21 mouse cellular contexts compared by ENCODE assay signal in the genomic region with DNA sequence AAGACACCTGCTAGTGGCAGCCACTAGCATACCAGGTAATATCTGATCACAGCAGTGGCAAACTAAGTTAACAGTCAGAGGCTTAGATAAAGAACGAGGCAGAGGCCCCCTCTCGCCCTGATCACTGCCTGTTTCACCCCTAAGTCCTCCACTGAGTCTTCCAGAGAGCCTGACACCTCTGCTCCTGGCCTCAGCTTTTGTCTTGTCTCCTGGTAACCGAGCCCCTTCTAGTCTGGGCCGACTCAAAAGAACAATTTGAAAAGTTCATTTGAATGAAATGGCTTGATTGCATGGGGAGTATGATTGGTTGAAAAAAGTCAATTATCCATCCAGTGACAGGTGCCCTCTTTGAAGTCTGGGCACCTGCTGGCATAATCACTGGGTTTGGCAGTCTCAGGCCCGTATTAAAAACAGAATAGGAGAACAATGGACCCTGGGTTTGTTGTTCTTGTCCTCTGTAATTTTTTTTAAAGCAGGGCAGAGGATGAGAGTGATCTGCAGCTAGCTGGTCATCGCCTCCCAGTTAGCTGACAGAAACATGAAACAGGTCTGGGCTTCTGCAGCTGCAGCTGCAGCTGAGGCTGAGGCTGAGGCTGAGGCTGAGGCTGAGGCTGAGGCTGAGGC.
DNase-seq lines count a peak whose midpoint lies in the region; ATAC-seq and TF ChIP-seq lines count a peak whose summit lies in the region.
"Had no signal": no experiment of that assay in that cellular context is flagged by ENCODE, and none has a peak within 500 bp of the region (broad histone marks: within the 10 kb centered on the region; RNA-seq: fewer than 3 reads in every experiment).

No protein-coding gene starts in this region.

- no peak overlapping the region for H3K9ac ChIP-seq in midbrain, embryonic 13.5 days (replicated peaks)
- H3K9ac ChIP-seq in midbrain, postnatal 0 days (replicated peaks; ENCODE audit: low read length, poor library complexity, severe bottlenecking): no peak overlapping the region
- no peak overlapping the region for H3K9ac ChIP-seq in embryonic facial prominence, embryonic 14.5 days (ENCODE audit: low read depth, low read length)
- no peak overlapping the region for H3K9ac ChIP-seq in forebrain, embryonic 15.5 days (replicated peaks)
- H3K9ac ChIP-seq: embryonic facial prominence, embryonic 12.5 days; heart, embryonic 15.5 days; limb, embryonic 12.5 days; liver, embryonic 13.5 days; lung, embryonic 15.5 days had no signal

- H3K36me3 ChIP-seq in midbrain, embryonic 13.5 days: no peaks in the 10 kb centered on the region
- H3K36me3 ChIP-seq in midbrain, postnatal 0 days (ENCODE audit: insufficient read depth, low read length): no peaks in the 10 kb centered on the region
- no peaks in the 10 kb centered on the region for H3K36me3 ChIP-seq in embryonic facial prominence, embryonic 14.5 days (ENCODE audit: control insufficient read depth, insufficient read depth, low read length)
- H3K36me3 ChIP-seq in forebrain, embryonic 15.5 days: no peaks in the 10 kb centered on the region
- H3K36me3 ChIP-seq: embryonic facial prominence, embryonic 12.5 days; heart, embryonic 15.5 days; limb, embryonic 12.5 days; liver, embryonic 13.5 days; lung, embryonic 15.5 days had no signal

- H3K4me2 ChIP-seq in midbrain, embryonic 13.5 days (replicated peaks): no peak overlapping the region
- H3K4me2 ChIP-seq in midbrain, postnatal 0 days (ENCODE audit: low read depth, low read length, poor library complexity, severe bottlenecking): no peak overlapping the region
- H3K4me2 ChIP-seq in embryonic facial prominence, embryonic 14.5 days (ENCODE audit: low read depth, low read length): no peak overlapping the region
- H3K4me2 ChIP-seq in forebrain, embryonic 15.5 days (replicated peaks): no peak overlapping the region
- H3K4me2 ChIP-seq: embryonic facial prominence, embryonic 12.5 days; heart, embryonic 15.5 days; limb, embryonic 12.5 days; liver, embryonic 13.5 days; lung, embryonic 15.5 days had no signal

- TF ChIP-seq CTCF in midbrain, postnatal 0 days (IDR thresholded peaks at IDR 0.05): no peak

- ATAC-seq in midbrain, embryonic 13.5 days: 0 out of 2 replicates have a peak, but pooled peaks have one; percentile 37
- no peak for ATAC-seq in midbrain, postnatal 0 days (ENCODE audit: low FRiP score)
- ATAC-seq in embryonic facial prominence, embryonic 14.5 days (ENCODE audit: low read depth): peak; percentile 30; the same call in 1 of the 2 replicates
- 0 out of 2 replicates have a peak, but pooled peaks have one; percentile 41 for ATAC-seq in forebrain, embryonic 15.5 days (replicated peaks)
- ATAC-seq: inflammation-experienced regulatory T-cells, adult 6 months had no signal

- no peaks in the 10 kb centered on the region for H3K27me3 ChIP-seq in midbrain, embryonic 13.5 days
- H3K27me3 ChIP-seq in midbrain, postnatal 0 days (ENCODE audit: insufficient read depth, low read length): no peaks in the 10 kb centered on the region
- no peaks in the 10 kb centered on the region for H3K27me3 ChIP-seq in embryonic facial prominence, embryonic 14.5 days (replicated peaks; ENCODE audit: control insufficient read depth, insufficient read depth, low read length)
- no peaks in the 10 kb centered on the region for H3K27me3 ChIP-seq in forebrain, embryonic 15.5 days
- H3K27me3 ChIP-seq: embryonic facial prominence, embryonic 12.5 days; heart, embryonic 15.5 days; limb, embryonic 12.5 days; liver, embryonic 13.5 days; lung, embryonic 15.5 days had no signal

- WGBS in midbrain, embryonic 13.5 days: 3% methylated on average over 6 of the region's 6 CpGs
- WGBS in midbrain, postnatal 0 days: 14% methylated on average over 6 of the region's 6 CpGs
- 25% methylated on average over 6 of the region's 6 CpGs for WGBS in embryonic facial prominence, embryonic 14.5 days
- 5% methylated on average over 6 of the region's 6 CpGs for WGBS in forebrain, embryonic 15.5 days

- peaks cover 14% of the 10 kb centered on the region for H3K4me1 ChIP-seq in midbrain, embryonic 13.5 days (replicated peaks)
- H3K4me1 ChIP-seq in midbrain, postnatal 0 days (ENCODE audit: insufficient read depth, low read length): no peaks in the 10 kb centered on the region
- H3K4me1 ChIP-seq in embryonic facial prominence, embryonic 14.5 days (ENCODE audit: control insufficient read depth, insufficient read depth, low read length): 0 out of 2 replicates have a peak, but pooled peaks cover 4% of the 10 kb centered on the region
- peaks cover 12% of the 10 kb centered on the region for H3K4me1 ChIP-seq in forebrain, embryonic 15.5 days
- H3K4me1 ChIP-seq: heart, embryonic 15.5 days; liver, embryonic 13.5 days; lung, embryonic 15.5 days had no signal

- H3K27ac ChIP-seq in midbrain, embryonic 13.5 days: no peak overlapping the region
- H3K27ac ChIP-seq in midbrain, postnatal 0 days (ENCODE audit: low read depth, low read length): no peak overlapping the region
- H3K27ac ChIP-seq in embryonic facial prominence, embryonic 14.5 days (replicated peaks; ENCODE audit: low read depth, low read length): no peak overlapping the region
- H3K27ac ChIP-seq in forebrain, embryonic 15.5 days (replicated peaks): no peak overlapping the region; the same call in 1 of the 2 replicates
- H3K27ac ChIP-seq: embryonic facial prominence, embryonic 12.5 days; heart, embryonic 15.5 days; left cerebral cortex, adult 2 months; limb, embryonic 12.5 days; liver, embryonic 13.5 days; lung, embryonic 15.5 days; stomach, postnatal 0 days had no signal

- no peak overlapping the region for H3K4me3 ChIP-seq in midbrain, embryonic 13.5 days (replicated peaks)
- H3K4me3 ChIP-seq in midbrain, postnatal 0 days (ENCODE audit: low read depth, low read length): no peak overlapping the region
- no peak overlapping the region for H3K4me3 ChIP-seq in embryonic facial prominence, embryonic 14.5 days (ENCODE audit: low read depth, low read length)
- no peak overlapping the region for H3K4me3 ChIP-seq in forebrain, embryonic 15.5 days
- H3K4me3 ChIP-seq: embryonic facial prominence, embryonic 12.5 days; heart, embryonic 15.5 days; left cerebral cortex, adult 2 months; limb, embryonic 12.5 days; liver, embryonic 13.5 days; lung, embryonic 15.5 days had no signal

- H3K9me3 ChIP-seq in midbrain, embryonic 13.5 days: no peaks in the 10 kb centered on the region
- H3K9me3 ChIP-seq in midbrain, postnatal 0 days (ENCODE audit: low read length): no peaks in the 10 kb centered on the region
- no peaks in the 10 kb centered on the region for H3K9me3 ChIP-seq in embryonic facial prominence, embryonic 14.5 days (ENCODE audit: control insufficient read depth, low read length)
- no peaks in the 10 kb centered on the region for H3K9me3 ChIP-seq in forebrain, embryonic 15.5 days
- H3K9me3 ChIP-seq: embryonic facial prominence, embryonic 12.5 days; heart, embryonic 15.5 days; limb, embryonic 12.5 days; liver, embryonic 13.5 days; lung, embryonic 15.5 days had no signal

- no peak for DNase-seq in midbrain, postnatal 0 days (ENCODE audit: low spot score)
- DNase-seq in embryonic facial prominence, embryonic 14.5 days (ENCODE audit: low spot score): no peak
- no peak for DNase-seq in adrenal gland, adult (ENCODE audit: inconsistent age in 2 of 2, low spot score in 1 of 2)
- no peak for DNase-seq in cerebellum, postnatal 14 days
- DNase-seq in Muller cell, postnatal 12 days (ENCODE audit: inconsistent ontology term): no peak
- DNase-seq: adrenal gland, postnatal 10 days; cerebellum, adult 11 months; cerebellum, postnatal 10 days; gastrocnemius, postnatal 36 days; kidney, postnatal 10 days; liver, embryonic 13.5 days; lung, postnatal 4 days had no signal
